Mouse (Mus musculus): ENCODE measurements around the gene Gm20431. TPM values are rescaled to one million over a fixed set of nuclear protein-coding genes. Genes with fewer than 3 reads are reported as not detected.

The Gm20431 gene
- polyA plus RNA-seq, 1 experiment from 2014 or later, result 7.5 TPM

GRCm38 (mm10) chr2:167631591-167632448 is 29.5 kb downstream of the Gm20431 start, which contains the start of gene Ube2v1:
TSS of gene Ube2v1 (minus strand) at chr2:167632095.
- Histone ChIP-seq H3K4me3 (replicated peaks) (peak within 1 kb of the TSS; percentile 97), H3K36me3 (replicated peaks) (peaks cover 15% of the 10 kb centered on the region), H3K4me2 (peak within 1 kb of the TSS; percentile 95), H3K9me3 (no peaks in the 10 kb centered on the region), H3K27ac (peak within 1 kb of the TSS; percentile 87), H3K9ac (peak within 1 kb of the TSS; percentile 96), H3K4me1 (peaks cover 51% of the 10 kb centered on the region), H3K27me3 (no peaks in the 10 kb centered on the region)
- WGBS, result under 1% methylated on average over 84 of the region's 87 CpGs
- peak; percentile 85 for ATAC-seq (ENCODE audit: low FRiP score)

GRCm38 (mm10) chr2:167631181-167631590 is 30.1 kb downstream of the Gm20431 start:
- Histone ChIP-seq H3K4me1 (peaks cover 51% of the 10 kb centered on the region), H3K9me3 (no peaks in the 10 kb centered on the region), H3K36me3 (replicated peaks) (peaks cover 15% of the 10 kb centered on the region), H3K4me2 (peak overlapping the region; percentile 95), H3K27me3 (no peaks in the 10 kb centered on the region), H3K27ac (peak overlapping the region; percentile 87), H3K9ac (peak overlapping the region; percentile 96), H3K4me3 (replicated peaks) (peak overlapping the region; percentile 97)
- no peak; the same call in none of the 2 replicates for ATAC-seq (ENCODE audit: low FRiP score)
- under 1% methylated on average over 31 of the region's 31 CpGs for WGBS

GRCm38 (mm10) chr2:167630421-167630820 is 30.9 kb downstream of the Gm20431 start:
- ATAC-seq (ENCODE audit: low FRiP score), result no peak
- 88% methylated on average over 5 of the region's 5 CpGs for WGBS
- Histone ChIP-seq H3K9ac (peak overlapping the region; percentile 96), H3K27me3 (no peaks in the 10 kb centered on the region), H3K4me2 (peak overlapping the region; percentile 95), H3K4me1 (peaks cover 54% of the 10 kb centered on the region), H3K36me3 (replicated peaks) (peaks cover 15% of the 10 kb centered on the region), H3K27ac (0 out of 2 replicates have a peak overlapping the region, but pooled peaks have one; percentile 87), H3K9me3 (no peaks in the 10 kb centered on the region), H3K4me3 (replicated peaks) (peak overlapping the region; percentile 97)

GRCm38 (mm10) chr2:167629665-167630209 is 31.6 kb downstream of the Gm20431 start:
- H3K9ac ChIP-seq, result peak overlapping the region; percentile 96; the same call in 1 of the 2 replicates
- peaks cover 54% of the 10 kb centered on the region for H3K4me1 ChIP-seq
- H3K4me3 ChIP-seq (replicated peaks), result peak overlapping the region; percentile 97; the same call in 1 of the 2 replicates
- peaks cover 15% of the 10 kb centered on the region for H3K36me3 ChIP-seq (replicated peaks)
- H3K27ac ChIP-seq, result 0 out of 2 replicates have a peak overlapping the region, but pooled peaks have one; percentile 9
- H3K4me2 ChIP-seq, result peak overlapping the region; percentile 95
- H3K27me3 ChIP-seq, result no peaks in the 10 kb centered on the region
- ATAC-seq (ENCODE audit: low FRiP score), result no peak
- WGBS, result 71% methylated on average over 11 of the region's 11 CpGs
- H3K9me3 ChIP-seq, result no peaks in the 10 kb centered on the region

- no peak for ATAC-seq (ENCODE audit: low FRiP score)
- H3K9ac ChIP-seq, result no peak overlapping the region
- H3K9me3 ChIP-seq, result no peaks in the 10 kb centered on the region
- peaks cover 15% of the 10 kb centered on the region for H3K36me3 ChIP-seq (replicated peaks)
- H3K27ac ChIP-seq, result peak overlapping the region; percentile 42; the same call in 1 of the 2 replicates
- no peak overlapping the region; the same call in 1 of the 2 replicates for H3K4me2 ChIP-seq
- no peaks in the 10 kb centered on the region for H3K27me3 ChIP-seq
- 76% methylated on average over 4 of the region's 4 CpGs for WGBS
- H3K4me3 ChIP-seq (replicated peaks), result no peak overlapping the region
- H3K4me1 ChIP-seq, result peaks cover 51% of the 10 kb centered on the region
These were observed 32.4 kb downstream of the Gm20431 start for GRCm38 (mm10) chr2:167628872-167629271.

- H3K4me1 ChIP-seq, result peaks cover 41% of the 10 kb centered on the region
These were observed 34.3 kb downstream of the Gm20431 start for GRCm38 (mm10) chr2:167627019-167627418.

GRCm38 (mm10) chr2:167625670-167626069 is 35.6 kb downstream of the Gm20431 start:
- 63% methylated on average over 2 of the region's 2 CpGs for WGBS
- peaks cover 36% of the 10 kb centered on the region for H3K4me1 ChIP-seq
- no peak for ATAC-seq (ENCODE audit: low FRiP score)

More at GRCm38 (mm10) chr2:167627019-167627418, 34.3 kb downstream of the Gm20431 start:
- H3K9me3 ChIP-seq, result no peaks in the 10 kb centered on the region
- WGBS, result 86% methylated on average over 7 of the region's 7 CpGs
- H3K4me2 ChIP-seq, result no peak overlapping the region
- no peak overlapping the region for H3K4me3 ChIP-seq (replicated peaks)
- peaks cover 15% of the 10 kb centered on the region for H3K36me3 ChIP-seq (replicated peaks)
- no peaks in the 10 kb centered on the region for H3K27me3 ChIP-seq
- no peak overlapping the region for H3K9ac ChIP-seq
- H3K27ac ChIP-seq, result peak overlapping the region; percentile 16; the same call in 1 of the 2 replicates
- no peak for ATAC-seq (ENCODE audit: low FRiP score)

GRCm38 (mm10) chr2:167624368-167625075 is 36.8 kb downstream of the Gm20431 start:
- no peak overlapping the region for H3K27ac ChIP-seq

More at GRCm38 (mm10) chr2:167625670-167626069, 35.6 kb downstream of the Gm20431 start:
- Histone ChIP-seq H3K4me2 (no peak overlapping the region), H3K9me3 (no peaks in the 10 kb centered on the region), H3K27me3 (no peaks in the 10 kb centered on the region), H3K27ac (no peak overlapping the region), H3K36me3 (replicated peaks) (peaks cover 15% of the 10 kb centered on the region), H3K9ac (no peak overlapping the region), H3K4me3 (replicated peaks) (no peak overlapping the region)

GRCm38 (mm10) chr2:167622965-167623364 is 38.3 kb downstream of the Gm20431 start:
- Histone ChIP-seq H3K4me3 (replicated peaks) (no peak overlapping the region), H3K9me3 (no peaks in the 10 kb centered on the region), H3K4me2 (no peak overlapping the region), H3K9ac (no peak overlapping the region), H3K27ac (no peak overlapping the region), H3K36me3 (replicated peaks) (peaks cover 11% of the 10 kb centered on the region), H3K27me3 (no peaks in the 10 kb centered on the region), H3K4me1 (peaks cover 16% of the 10 kb centered on the region; the same call in 1 of the 2 replicates)
- no peak for ATAC-seq (ENCODE audit: low FRiP score)
- 89% methylated on average over 5 of the region's 5 CpGs for WGBS

More at GRCm38 (mm10) chr2:167624368-167625075, 36.8 kb downstream of the Gm20431 start:
- no peak overlapping the region for H3K9ac ChIP-seq
- no peaks in the 10 kb centered on the region for H3K9me3 ChIP-seq
- H3K4me1 ChIP-seq, result peaks cover 24% of the 10 kb centered on the region
- H3K4me2 ChIP-seq, result no peak overlapping the region
- WGBS, result 94% methylated on average over 5 of the region's 6 CpGs
- H3K4me3 ChIP-seq (replicated peaks), result no peak overlapping the region
- peaks cover 15% of the 10 kb centered on the region for H3K36me3 ChIP-seq (replicated peaks)
- H3K27me3 ChIP-seq, result no peaks in the 10 kb centered on the region
- no peak for ATAC-seq (ENCODE audit: low FRiP score)

- Histone ChIP-seq H3K27me3 (no peaks in the 10 kb centered on the region), H3K36me3 (replicated peaks) (peaks cover 9% of the 10 kb centered on the region), H3K27ac (no peak overlapping the region), H3K9ac (no peak overlapping the region), H3K4me3 (replicated peaks) (no peak overlapping the region), H3K4me1 (peaks cover 14% of the 10 kb centered on the region; the same call in 1 of the 2 replicates), H3K4me2 (no peak overlapping the region), H3K9me3 (no peaks in the 10 kb centered on the region)
- 87% methylated on average over 13 of the region's 13 CpGs for WGBS
- ATAC-seq (ENCODE audit: low FRiP score), result no peak
These were observed 38.9 kb downstream of the Gm20431 start for GRCm38 (mm10) chr2:167622352-167622751.

GRCm38 (mm10) chr2:167621255-167622087 is 39.8 kb downstream of the Gm20431 start:
- H3K27ac ChIP-seq, result no peak overlapping the region
- H3K4me1 ChIP-seq, result peaks cover 11% of the 10 kb centered on the region; the same call in 1 of the 2 replicates

More at GRCm38 (mm10) chr2:167621255-167622087, 39.8 kb downstream of the Gm20431 start:
- peaks cover 12% of the 10 kb centered on the region for H3K36me3 ChIP-seq (replicated peaks)
- 81% methylated on average over 9 of the region's 9 CpGs for WGBS
- ATAC-seq (ENCODE audit: low FRiP score), result no peak
- no peaks in the 10 kb centered on the region for H3K27me3 ChIP-seq
- H3K4me3 ChIP-seq (replicated peaks), result no peak overlapping the region
- no peak overlapping the region for H3K4me2 ChIP-seq
- H3K9me3 ChIP-seq, result no peaks in the 10 kb centered on the region
- H3K9ac ChIP-seq, result no peak overlapping the region
